Mouse (Mus musculus) kidney, postnatal 0 days (tissue): Measurements from ENCODE around the gene Kcnc3. TPM values are rescaled to one million over a fixed set of nuclear protein-coding genes. Genes with fewer than 3 reads are reported as not detected.

Source experiments
- ATAC-seq: fragments of 200-750 bp; cut with Nextera tagmentation; replicated peaks from 2 replicates; pipeline ENCODE4 v1.8.0; 2017; ENCODE audit warnings: low read depth, moderate number of reproducible peaks, moderate TSS enrichment, moderate library complexity; ENCODE audit not compliant: low FRiP score
- DNase-seq: peaks from one replicate; pipeline ENCODE4 v3.0.0-alpha.2; 2016; ENCODE audit warnings: low spot score
- H3K27ac ChIP-seq: fragments of 300-500 bp; sonication (generic); 2 replicates; pipeline ENCODE4 v1.5.1; 2014; ENCODE audit warnings: mild to moderate bottlenecking
- H3K27me3 ChIP-seq: fragments of 300-500 bp; sonication (generic); 2 replicates; pipeline ENCODE4 v1.6.1; 2014; ENCODE audit warnings: low read length, mixed read lengths; ENCODE audit not compliant: insufficient read depth
- H3K36me3 ChIP-seq: fragments of 300-500 bp; sonication (generic); 2 replicates; pipeline ENCODE4 v1.6.1; 2014; ENCODE audit warnings: low read length, mixed read lengths; ENCODE audit not compliant: insufficient read depth
- H3K4me1 ChIP-seq: fragments of 300-500 bp; sonication (generic); replicated peaks from 2 replicates; pipeline ENCODE4 v1.6.1; 2014; ENCODE audit warnings: antibody characterized with exemption, low read length, mixed read lengths; ENCODE audit not compliant: insufficient read depth
- H3K4me2 ChIP-seq: fragments of 300-500 bp; sonication (generic); 2 replicates; pipeline ENCODE4 v1.6.1; 2014; ENCODE audit warnings: mild to moderate bottlenecking, low read length, moderate library complexity, mixed read lengths
- H3K4me3 ChIP-seq: fragments of 300-500 bp; sonication (generic); replicated peaks from 2 replicates; pipeline ENCODE4 v1.5.1; 2014; ENCODE audit warnings: low read depth, low read length
- H3K9ac ChIP-seq: fragments of 300-500 bp; sonication (generic); 2 replicates; pipeline ENCODE4 v1.6.1; 2014; ENCODE audit warnings: low read depth, low read length
- H3K9me3 ChIP-seq: fragments of 300-500 bp; sonication (generic); replicated peaks from 2 replicates; pipeline ENCODE4 v1.6.1; 2016; ENCODE audit warnings: low read length, inconsistent platforms, mixed read lengths
- CTCF ChIP-seq: IDR thresholded peaks from 2 replicates; pipeline ENCODE4 v1.5.1; 2016; ENCODE audit warnings: antibody characterized with exemption, low read depth, mild to moderate bottlenecking, moderate library complexity
- WGBS: fragments of 180-500 bp; shearing (Covaris S2); extraction: QIAGEN DNeasy Blood & Tissue Kit; methylation state at CpG from one replicate; pipeline ENCODE4 v1.1.7; 2014; 5-methylcytosine and 5-hydroxymethylcytosine counted together
- polyA plus RNA-seq: library from polyadenylated mRNA; unstranded; fragments of >200 nt; fragmentation: Nextera tagmentation; extraction: Ambion mirVana; gene quantifications from 2 replicates; pipeline ENCODE4 v1.2.1, GENCODE M21; 2015

Kcnc3 gene
- polyA plus RNA-seq, 1 experiment from 2014 or later = 0.30 TPM

GRCm38 (mm10) chr7:44581637-44582036 is 8.8 kb upstream of the Kcnc3 start:
- H3K4me1 ChIP-seq = no peaks in the 10 kb centered on the region
- no peak overlapping the region for H3K4me2 ChIP-seq
- no peak for ATAC-seq
- H3K9ac ChIP-seq = no peak overlapping the region
- H3K4me3 ChIP-seq = no peak overlapping the region
- no peaks in the 10 kb centered on the region for H3K9me3 ChIP-seq
- H3K27me3 ChIP-seq = peaks cover 6% of the 10 kb centered on the region; the same call in 1 of the 2 replicates
- H3K36me3 ChIP-seq = no peaks in the 10 kb centered on the region
- H3K27ac ChIP-seq = no peak overlapping the region
- no peak for TF ChIP-seq CTCF
- WGBS = 78% methylated on average over 6 of the region's 6 CpGs
- no peak for DNase-seq

GRCm38 (mm10) chr7:44582709-44583108 is 7.8 kb upstream of the Kcnc3 start:
- Histone ChIP-seq H3K9ac (no peak overlapping the region), H3K4me1 (no peaks in the 10 kb centered on the region; the same call in 1 of the 2 replicates), H3K9me3 (no peaks in the 10 kb centered on the region), H3K27me3 (peaks cover 15% of the 10 kb centered on the region), H3K4me2 (no peak overlapping the region), H3K27ac (no peak overlapping the region), H3K36me3 (no peaks in the 10 kb centered on the region), H3K4me3 (no peak overlapping the region)
- 70% methylated on average over 5 of the region's 5 CpGs for WGBS
- ATAC-seq (no peak), DNase-seq (no peak)
- no peak for TF ChIP-seq CTCF

- WGBS = 85% methylated on average over 1 of the region's 1 CpGs
- Histone ChIP-seq H3K36me3 (no peaks in the 10 kb centered on the region), H3K4me1 (no peaks in the 10 kb centered on the region; the same call in 1 of the 2 replicates), H3K27ac (no peak overlapping the region), H3K9ac (no peak overlapping the region), H3K4me3 (no peak overlapping the region), H3K9me3 (no peaks in the 10 kb centered on the region), H3K4me2 (no peak overlapping the region), H3K27me3 (peaks cover 18% of the 10 kb centered on the region)
- DNase-seq = no peak
- ATAC-seq = no peak
- TF ChIP-seq CTCF = no peak
Observed at GRCm38 (mm10) chr7:44583146-44583545, 7.3 kb upstream of the Kcnc3 start.

GRCm38 (mm10) chr7:44584265-44584804 is 6.1 kb upstream of the Kcnc3 start:
- WGBS = 79% methylated on average over 4 of the region's 4 CpGs
- TF ChIP-seq CTCF = no peak
- no peak overlapping the region for H3K27ac ChIP-seq
- DNase-seq (no peak), ATAC-seq (no peak)
- peaks cover 27% of the 10 kb centered on the region for H3K27me3 ChIP-seq
- no peak overlapping the region for H3K4me3 ChIP-seq
- H3K9ac ChIP-seq = no peak overlapping the region
- H3K36me3 ChIP-seq = no peaks in the 10 kb centered on the region
- no peak overlapping the region for H3K4me2 ChIP-seq
- H3K4me1 ChIP-seq = no peaks in the 10 kb centered on the region; the same call in 1 of the 2 replicates
- H3K9me3 ChIP-seq = no peaks in the 10 kb centered on the region

GRCm38 (mm10) chr7:44584921-44585320 is 5.5 kb upstream of the Kcnc3 start:
- no peak overlapping the region for H3K27ac ChIP-seq
- no peaks in the 10 kb centered on the region; the same call in 1 of the 2 replicates for H3K4me1 ChIP-seq
- no peak for TF ChIP-seq CTCF
- 76% methylated on average over 6 of the region's 6 CpGs for WGBS
- DNase-seq = no peak
- no peaks in the 10 kb centered on the region for H3K9me3 ChIP-seq
- no peak overlapping the region for H3K4me3 ChIP-seq
- no peak for ATAC-seq
- H3K4me2 ChIP-seq = no peak overlapping the region
- peaks cover 33% of the 10 kb centered on the region for H3K27me3 ChIP-seq
- H3K9ac ChIP-seq = no peak overlapping the region
- H3K36me3 ChIP-seq = no peaks in the 10 kb centered on the region

- H3K4me2 ChIP-seq = no peak overlapping the region
- no peak for TF ChIP-seq CTCF
- no peaks in the 10 kb centered on the region for H3K9me3 ChIP-seq
- H3K27me3 ChIP-seq = peaks cover 34% of the 10 kb centered on the region
- 91% methylated on average over 6 of the region's 6 CpGs for WGBS
- no peak overlapping the region for H3K4me3 ChIP-seq
- H3K27ac ChIP-seq = no peak overlapping the region
- H3K36me3 ChIP-seq = no peaks in the 10 kb centered on the region
- ATAC-seq (no peak), DNase-seq (no peak)
- H3K9ac ChIP-seq = no peak overlapping the region
- no peaks in the 10 kb centered on the region; the same call in 1 of the 2 replicates for H3K4me1 ChIP-seq
Observed at GRCm38 (mm10) chr7:44585606-44586005, 4.9 kb upstream of the Kcnc3 start.

- ATAC-seq (no peak), DNase-seq (no peak)
- H3K4me1 ChIP-seq = peaks cover 3% of the 10 kb centered on the region; the same call in 1 of the 2 replicates
- 13% methylated on average over 19 of the region's 19 CpGs for WGBS
- no peak overlapping the region for H3K27ac ChIP-seq
- peak overlapping the region; percentile 37 for H3K4me2 ChIP-seq
- TF ChIP-seq CTCF = no peak
- 0 out of 2 replicates have a peak overlapping the region, but pooled peaks have one; percentile 2 for H3K4me3 ChIP-seq
- H3K9me3 ChIP-seq = no peaks in the 10 kb centered on the region
- H3K9ac ChIP-seq = no peak overlapping the region
- peaks cover 38% of the 10 kb centered on the region for H3K27me3 ChIP-seq
- no peaks in the 10 kb centered on the region for H3K36me3 ChIP-seq
Observed at GRCm38 (mm10) chr7:44586518-44586917, 3.9 kb upstream of the Kcnc3 start.
